Mouse (Mus musculus): ENCODE data around the gene Vmn2r28.
"Not testable (repeated sequence)": the region's sequence is repeated elsewhere in the genome, so short reads cannot be mapped to it uniquely, and the experiment has no call there.

Gene Vmn2r28

DNA sequence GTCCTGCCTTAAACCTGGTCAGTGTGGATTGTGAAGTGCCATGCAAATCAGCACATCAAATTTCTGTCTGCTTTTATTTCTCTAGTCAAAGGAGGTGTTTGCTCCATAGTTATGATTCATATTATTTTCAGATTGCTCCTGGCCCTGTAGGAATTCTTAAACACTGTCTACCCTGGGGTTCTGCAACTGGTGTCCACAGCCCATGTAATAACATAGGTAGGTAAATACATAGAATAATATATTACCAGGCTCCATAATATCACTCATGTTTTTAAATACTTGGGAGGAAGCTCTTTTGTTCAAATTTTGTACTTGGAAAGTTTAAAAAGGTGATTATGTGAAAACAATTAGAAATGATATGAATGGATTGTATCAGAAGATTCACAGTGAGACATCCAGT is at the start of gene Vmn2r28:
Gene Vmn2r28, minus strand, starts transcription at position 101 of the 400 bp plus-strand sequence.
- not testable (repeated sequence) for DNase-seq

DNA sequence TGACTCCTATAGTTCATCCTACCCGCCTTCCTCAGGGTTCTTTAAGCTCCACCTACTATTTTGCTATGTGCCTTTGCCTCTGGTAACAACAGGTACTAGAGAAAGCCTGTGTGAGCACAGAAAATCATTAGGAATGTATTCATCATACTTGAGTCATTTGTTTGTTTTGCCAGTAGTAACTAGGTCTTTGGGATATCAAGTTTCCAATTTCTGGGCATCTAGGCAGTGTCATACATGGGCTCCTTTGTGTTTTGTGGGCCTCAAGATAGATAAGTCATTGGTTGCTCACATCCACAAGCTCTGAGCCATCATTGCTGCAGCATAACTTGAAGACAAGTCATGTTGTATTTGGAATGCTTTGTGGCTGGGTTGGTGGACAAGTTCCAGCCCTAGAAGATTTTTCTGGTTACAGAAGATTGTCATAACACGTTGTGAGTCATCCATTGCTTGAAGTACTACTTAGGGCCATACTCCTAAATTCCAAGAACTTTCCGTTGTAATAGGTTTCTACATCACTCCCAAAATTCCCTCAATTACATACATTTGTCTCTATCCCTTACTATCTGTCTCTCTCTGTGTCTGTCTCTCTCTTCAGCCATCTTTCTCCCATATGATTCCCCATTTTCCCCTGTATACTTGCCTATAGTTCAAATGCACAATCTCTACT is 47.1 kb upstream of the Vmn2r28 start:
- not testable (repeated sequence) for DNase-seq

DNA sequence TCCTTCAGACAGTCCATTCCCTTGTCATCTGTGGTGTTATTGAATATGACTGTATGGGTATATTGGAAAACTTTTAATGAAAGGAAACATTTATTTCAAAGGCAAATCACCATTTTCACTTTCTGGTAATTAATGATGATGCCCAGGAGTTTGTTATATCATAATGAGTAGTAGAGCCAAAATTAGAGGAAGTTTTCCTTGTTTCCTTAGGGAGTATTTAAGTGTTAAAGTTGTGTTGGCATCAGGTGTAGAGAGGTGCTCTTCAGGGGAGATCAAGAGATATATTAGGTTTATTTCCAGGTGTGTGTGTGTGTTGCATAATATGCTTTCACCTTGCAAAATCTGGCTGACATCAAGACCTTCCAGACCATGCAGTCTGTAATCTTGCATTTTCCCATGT is 37.1 kb downstream of the Vmn2r28 start, which contains the start of gene Vmn1r59:
Gene Vmn1r59, minus strand, starts transcription at position 101 of the 400 bp plus-strand sequence.
- DNase-seq = no peak

DNA sequence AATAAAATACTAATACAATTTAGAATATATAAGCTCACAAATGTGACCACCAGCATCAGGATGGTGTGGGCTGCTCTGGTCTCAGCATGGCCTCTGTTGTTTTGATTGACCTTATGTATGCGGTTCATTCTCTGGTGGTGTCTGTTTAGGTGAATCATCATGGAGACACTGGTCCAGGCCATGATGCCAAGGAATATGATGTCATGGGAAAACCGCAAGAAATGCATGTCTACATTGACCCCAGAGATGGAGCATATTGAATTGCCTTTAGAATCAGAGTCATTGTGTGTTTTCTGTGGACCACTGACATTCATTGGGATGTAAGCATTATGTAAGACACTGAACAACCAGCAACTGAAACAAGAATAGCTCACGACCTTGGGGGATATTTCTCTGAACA is 39.7 kb downstream of the Vmn2r28 start:
- DNase-seq = not testable (repeated sequence)

DNA sequence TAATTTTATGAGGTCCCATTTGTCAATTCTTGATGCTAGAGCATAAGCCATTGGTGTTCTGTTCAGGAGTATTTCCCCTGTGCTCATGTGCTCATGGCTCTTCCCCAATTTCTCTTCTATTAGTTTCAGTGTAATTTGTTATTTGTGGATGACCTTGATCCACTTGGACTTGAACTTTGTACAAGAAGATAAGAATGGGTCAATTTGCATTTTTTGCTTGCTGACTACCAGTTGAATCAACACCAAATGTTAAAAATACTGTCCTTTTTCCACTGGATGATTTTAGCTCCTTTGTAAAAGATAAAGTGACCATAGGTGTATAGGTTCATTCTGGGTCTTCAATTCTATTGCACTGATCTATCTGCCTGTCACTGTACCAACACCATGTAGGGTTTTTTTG is 45.1 kb downstream of the Vmn2r28 start:
- DNase-seq = no peak

Measured in spleen, adult 18-20 months (tissue).